Mouse (Mus musculus): ENCODE measurements at regions not wholly inside any gene's neighbourhood (a gene's known extent, or its start where the extent isn't known, plus 50 kb on each side); places are given as distances from the start of the nearest gene placed in this dataset.

DNA sequence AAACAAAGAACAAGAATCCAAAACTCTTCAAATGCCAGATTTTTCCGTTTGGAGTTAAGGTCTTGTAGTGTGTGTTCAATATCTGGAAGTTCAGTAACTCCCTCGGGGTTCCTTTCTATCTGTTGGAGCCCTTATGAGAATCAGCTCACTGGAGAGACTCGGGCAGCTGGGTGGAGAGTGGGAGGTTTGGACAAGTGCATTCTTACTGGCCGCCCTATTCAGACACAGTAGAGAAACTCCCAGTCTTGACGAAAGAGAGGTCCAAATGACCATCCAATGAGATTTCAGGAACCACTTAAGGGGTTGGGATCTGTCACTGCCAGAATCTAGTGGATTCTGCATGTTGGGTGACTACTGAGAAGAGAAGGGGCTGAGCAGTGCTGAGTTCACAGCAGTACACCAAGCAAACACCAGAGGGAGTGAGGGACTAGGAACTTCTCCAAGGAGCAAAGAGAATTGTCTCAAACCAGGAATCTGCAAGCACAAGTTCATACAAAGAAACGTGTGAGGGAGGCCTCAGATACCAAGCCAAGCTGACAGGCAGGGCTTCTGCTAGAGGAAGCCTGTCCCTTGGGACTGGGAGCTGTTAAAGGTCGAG lies 310.0 kb upstream of the Magi2 start:
- DNase-seq: peak; percentile 45 to 47

DNA sequence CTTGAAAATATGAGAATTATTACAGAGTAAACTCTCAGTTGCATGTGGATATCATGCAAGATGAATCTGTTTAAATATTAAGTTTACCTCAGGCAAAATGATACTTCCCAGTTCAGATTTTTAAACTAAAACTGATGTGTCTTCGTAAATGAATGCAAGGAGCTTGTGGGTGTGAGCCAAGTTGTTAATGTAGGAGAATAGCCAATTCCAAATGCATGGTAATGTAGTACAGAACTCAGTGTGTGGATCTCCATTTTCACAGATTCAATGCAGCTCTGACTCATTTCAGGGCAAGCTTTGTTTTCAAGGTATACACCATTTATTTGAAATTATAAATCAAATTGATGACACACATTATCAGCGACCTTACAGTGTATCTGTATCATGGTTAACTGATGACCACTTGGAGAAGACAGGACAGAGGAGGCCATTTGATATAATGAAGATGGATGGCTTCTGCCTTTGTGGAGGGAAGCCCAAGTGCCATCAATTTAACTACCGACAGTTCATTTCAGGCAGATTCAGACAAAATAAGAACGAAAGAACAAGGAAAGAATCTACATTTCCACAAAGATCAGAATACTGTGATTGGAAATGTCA lies 272.9 kb upstream of the Magi2 start:
- DNase-seq: no peak
